Mouse (Mus musculus): ENCODE measurements around the gene Gal3st1. TPM values are rescaled to one million over a fixed set of nuclear protein-coding genes. Genes with fewer than 3 reads are reported as not detected.

Gene Gal3st1
- polyA plus RNA-seq, 1 experiment = not detected

GRCm38 (mm10) chr11:3961761-3962160 lies 21.7 kb upstream of the Gal3st1 start:
- Histone ChIP-seq H3K4me3 (ENCODE audit: insufficient read depth, low read length) (no peak overlapping the region), H3K4me1 (ENCODE audit: control insufficient read depth, insufficient read depth, low read length) (peaks cover 14% of the 10 kb centered on the region), H3K27ac (ENCODE audit: insufficient read depth, low read depth, low read length) (no peak overlapping the region)
- TF ChIP-seq CTCF (IDR thresholded peaks at IDR 0.05; ENCODE audit: low read depth, low read length) = no peak
- TF ChIP-seq POLR2A (IDR thresholded peaks at IDR 0.05; ENCODE audit: borderline replicate concordance, low read depth, low read length) = no peak

GRCm38 (mm10) chr11:3963155-3963554 lies 20.3 kb upstream of the Gal3st1 start:
- H3K4me1 ChIP-seq (ENCODE audit: control insufficient read depth, insufficient read depth, low read length) = peaks cover 14% of the 10 kb centered on the region
- H3K27ac ChIP-seq (ENCODE audit: insufficient read depth, low read depth, low read length) = peak overlapping the region; percentile 81
- TF ChIP-seq CTCF (IDR thresholded peaks at IDR 0.05; ENCODE audit: low read depth, low read length) (no peak), POLR2A (IDR thresholded peaks at IDR 0.05; ENCODE audit: borderline replicate concordance, low read depth, low read length) (no peak)
- peak overlapping the region; percentile 89 for H3K4me3 ChIP-seq (ENCODE audit: insufficient read depth, low read length)

GRCm38 (mm10) chr11:3963610-3964415 lies 19.6 kb upstream of the Gal3st1 start, which contains the start of gene Pes1:
TSS of gene Pes1 (plus strand) at chr11:3963975.
- Histone ChIP-seq H3K4me3 (ENCODE audit: insufficient read depth, low read length) (peak within 1 kb of the TSS; percentile 89), H3K4me1 (ENCODE audit: control insufficient read depth, insufficient read depth, low read length) (peaks cover 14% of the 10 kb centered on the region), H3K27ac (ENCODE audit: insufficient read depth, low read depth, low read length) (peak within 1 kb of the TSS; percentile 81)
- TF ChIP-seq POLR2A (IDR thresholded peaks at IDR 0.05; ENCODE audit: borderline replicate concordance, low read depth, low read length) (peak; percentile 46; the same call in 1 of the 2 replicates), CTCF (IDR thresholded peaks at IDR 0.05; ENCODE audit: low read depth, low read length) (no peak)

GRCm38 (mm10) chr11:3964416-3965172 lies 18.8 kb upstream of the Gal3st1 start:
- TF ChIP-seq CTCF (IDR thresholded peaks at IDR 0.05; ENCODE audit: low read depth, low read length) (no peak), POLR2A (IDR thresholded peaks at IDR 0.05; ENCODE audit: borderline replicate concordance, low read depth, low read length) (no peak)
- peaks cover 14% of the 10 kb centered on the region for H3K4me1 ChIP-seq (ENCODE audit: control insufficient read depth, insufficient read depth, low read length)
- peak overlapping the region; percentile 81 for H3K27ac ChIP-seq (ENCODE audit: insufficient read depth, low read depth, low read length)
- peak overlapping the region; percentile 89 for H3K4me3 ChIP-seq (ENCODE audit: insufficient read depth, low read length)

- TF ChIP-seq CTCF (IDR thresholded peaks at IDR 0.05; ENCODE audit: low read depth, low read length) (0 out of 2 replicates have a peak, but pooled peaks have one; percentile 10), POLR2A (IDR thresholded peaks at IDR 0.05; ENCODE audit: borderline replicate concordance, low read depth, low read length) (no peak)
Observed at GRCm38 (mm10) chr11:3969837-3970236, 13.6 kb upstream of the Gal3st1 start.

GRCm38 (mm10) chr11:3970361-3970760 lies 13.1 kb upstream of the Gal3st1 start:
- no peak for TF ChIP-seq POLR2A (IDR thresholded peaks at IDR 0.05; ENCODE audit: borderline replicate concordance, low read depth, low read length)
- no peak for TF ChIP-seq CTCF (IDR thresholded peaks at IDR 0.05; ENCODE audit: low read depth, low read length)
- H3K4me1 ChIP-seq (ENCODE audit: control insufficient read depth, insufficient read depth, low read length) = peaks cover 9% of the 10 kb centered on the region
- no peak overlapping the region for H3K4me3 ChIP-seq (ENCODE audit: insufficient read depth, low read length)
- no peak overlapping the region for H3K27ac ChIP-seq (ENCODE audit: insufficient read depth, low read depth, low read length)

More at GRCm38 (mm10) chr11:3969837-3970236, 13.6 kb upstream of the Gal3st1 start:
- no peak overlapping the region for H3K27ac ChIP-seq (ENCODE audit: insufficient read depth, low read depth, low read length)
- H3K4me3 ChIP-seq (ENCODE audit: insufficient read depth, low read length) = no peak overlapping the region
- H3K4me1 ChIP-seq (ENCODE audit: control insufficient read depth, insufficient read depth, low read length) = peaks cover 9% of the 10 kb centered on the region

GRCm38 (mm10) chr11:3973081-3973480 lies 10.4 kb upstream of the Gal3st1 start:
- Histone ChIP-seq H3K4me3 (ENCODE audit: insufficient read depth, low read length) (no peak overlapping the region), H3K4me1 (ENCODE audit: control insufficient read depth, insufficient read depth, low read length) (no peaks in the 10 kb centered on the region), H3K27ac (ENCODE audit: insufficient read depth, low read depth, low read length) (no peak overlapping the region)
- TF ChIP-seq CTCF (IDR thresholded peaks at IDR 0.05; ENCODE audit: low read depth, low read length) (no peak), POLR2A (IDR thresholded peaks at IDR 0.05; ENCODE audit: borderline replicate concordance, low read depth, low read length) (no peak)

GRCm38 (mm10) chr11:3974311-3974710 lies 9.1 kb upstream of the Gal3st1 start:
- no peaks in the 10 kb centered on the region for H3K4me1 ChIP-seq (ENCODE audit: control insufficient read depth, insufficient read depth, low read length)
- no peak overlapping the region for H3K4me3 ChIP-seq (ENCODE audit: insufficient read depth, low read length)
- TF ChIP-seq CTCF (IDR thresholded peaks at IDR 0.05; ENCODE audit: low read depth, low read length) = no peak
- no peak for TF ChIP-seq POLR2A (IDR thresholded peaks at IDR 0.05; ENCODE audit: borderline replicate concordance, low read depth, low read length)
- no peak overlapping the region for H3K27ac ChIP-seq (ENCODE audit: insufficient read depth, low read depth, low read length)

GRCm38 (mm10) chr11:3976678-3977077 lies 6.8 kb upstream of the Gal3st1 start, which contains the start of gene 4930556J24Rik:
TSS of gene 4930556J24Rik (minus strand) at chr11:3976778.
- TF ChIP-seq CTCF (IDR thresholded peaks at IDR 0.05; ENCODE audit: low read depth, low read length) = no peak
- TF ChIP-seq POLR2A (IDR thresholded peaks at IDR 0.05; ENCODE audit: borderline replicate concordance, low read depth, low read length) = no peak
- peaks cover 2% of the 10 kb centered on the region; the same call in 1 of the 2 replicates for H3K4me1 ChIP-seq (ENCODE audit: control insufficient read depth, insufficient read depth, low read length)
- no peak within 1 kb of the TSS for H3K27ac ChIP-seq (ENCODE audit: insufficient read depth, low read depth, low read length)
- H3K4me3 ChIP-seq (ENCODE audit: insufficient read depth, low read length) = no peak within 1 kb of the TSS
